Mouse (Mus musculus): ENCODE results near the gene Wwox.

Gene Wwox

GRCm38 (mm10) chr8:115269601-115270000 lies 830.1 kb downstream of the Wwox start:
- no peak for DNase-seq

- DNase-seq = no peak
These were observed 834.5 kb downstream of the Wwox start for GRCm38 (mm10) chr8:115273976-115274375.

- DNase-seq = no peak
These were observed 836.8 kb downstream of the Wwox start for GRCm38 (mm10) chr8:115276281-115276680.

- no peak for DNase-seq
These were observed 838.8 kb downstream of the Wwox start for GRCm38 (mm10) chr8:115278291-115278690.

GRCm38 (mm10) chr8:115290224-115290623 lies 850.8 kb downstream of the Wwox start:
- DNase-seq = no peak

GRCm38 (mm10) chr8:115296760-115297159 lies 857.3 kb downstream of the Wwox start:
- no peak for DNase-seq

GRCm38 (mm10) chr8:115302484-115302883 lies 863.0 kb downstream of the Wwox start:
- DNase-seq = no peak

GRCm38 (mm10) chr8:115307412-115307811 lies 868.0 kb downstream of the Wwox start:
- DNase-seq = no peak

- DNase-seq = no peak
These were observed 871.5 kb downstream of the Wwox start for GRCm38 (mm10) chr8:115311003-115311402.

- no peak for DNase-seq
These were observed 872.9 kb downstream of the Wwox start for GRCm38 (mm10) chr8:115312371-115312770.

GRCm38 (mm10) chr8:115322501-115322900 lies 883.0 kb downstream of the Wwox start:
- DNase-seq = no peak

GRCm38 (mm10) chr8:115330671-115331070 lies 891.2 kb downstream of the Wwox start:
- peak; percentile 25 for DNase-seq

- peak; percentile 55 for DNase-seq
These were observed 894.5 kb downstream of the Wwox start for GRCm38 (mm10) chr8:115333972-115334371.

GRCm38 (mm10) chr8:115336361-115336760 lies 896.9 kb downstream of the Wwox start:
- DNase-seq = peak; percentile 54

GRCm38 (mm10) chr8:115348704-115349103 lies 909.2 kb downstream of the Wwox start:
- no peak for DNase-seq

- no peak for DNase-seq
These were observed 911.3 kb downstream of the Wwox start for GRCm38 (mm10) chr8:115350707-115351106.

GRCm38 (mm10) chr8:115357663-115358335 lies 918.3 kb downstream of the Wwox start:
- DNase-seq = no peak

- DNase-seq = no peak
These were observed 919.0 kb downstream of the Wwox start for GRCm38 (mm10) chr8:115358481-115358880.

GRCm38 (mm10) chr8:115359701-115360100 lies 920.2 kb downstream of the Wwox start:
- no peak for DNase-seq

- no peak for DNase-seq
These were observed 923.1 kb downstream of the Wwox start for GRCm38 (mm10) chr8:115362518-115362917.

- no peak for DNase-seq
These were observed 935.5 kb downstream of the Wwox start for GRCm38 (mm10) chr8:115374957-115375356.

- DNase-seq = no peak
These were observed 936.0 kb downstream of the Wwox start for GRCm38 (mm10) chr8:115375361-115376047.

GRCm38 (mm10) chr8:115377321-115377720 lies 937.9 kb downstream of the Wwox start:
- no peak for DNase-seq

- peak; percentile 28 for DNase-seq
These were observed 940.6 kb downstream of the Wwox start for GRCm38 (mm10) chr8:115380017-115380416.

Measured in right cerebral cortex, adult 18-20 months (tissue).